Mouse (Mus musculus) forebrain, embryonic 11.5 days (tissue): ENCODE data around the gene Amn. TPM values are rescaled to one million over a fixed set of nuclear protein-coding genes. Genes with fewer than 3 reads are reported as not detected.

Source experiments
- ATAC-seq: fragments of 200-750 bp; cut with Nextera tagmentation; replicated peaks from 2 replicates; pipeline ENCODE4 v1.8.0; 2017; ENCODE audit warnings: moderate TSS enrichment; ENCODE audit not compliant: low FRiP score
- DNase-seq: peaks from one replicate; pipeline ENCODE4 v3.0.0-alpha.2; 2017; ENCODE audit warnings: low spot score
- H3K27ac ChIP-seq: fragments of 300-500 bp; sonication (generic); 2 replicates; pipeline ENCODE4 v1.5.1; 2014; ENCODE audit warnings: low read depth, low read length
- H3K27me3 ChIP-seq: fragments of 300-500 bp; sonication (generic); 2 replicates; pipeline ENCODE4 v1.6.1; 2014; ENCODE audit warnings: mild to moderate bottlenecking, low read length, mixed read lengths; ENCODE audit not compliant: control insufficient read depth, insufficient read depth
- H3K36me3 ChIP-seq: fragments of 300-500 bp; sonication (generic); 2 replicates; pipeline ENCODE4 v1.6.1; 2014; ENCODE audit warnings: mild to moderate bottlenecking, low read length, moderate library complexity, mixed read lengths; ENCODE audit not compliant: control insufficient read depth, insufficient read depth
- H3K4me1 ChIP-seq: fragments of 300-500 bp; sonication (generic); replicated peaks from 2 replicates; pipeline ENCODE4 v1.6.1; 2014; ENCODE audit warnings: low read length, mixed read lengths; ENCODE audit not compliant: control insufficient read depth, insufficient read depth
- H3K4me2 ChIP-seq: fragments of 300-500 bp; sonication (generic); 2 replicates; pipeline ENCODE4 v1.6.1; 2014; ENCODE audit warnings: low read depth, mild to moderate bottlenecking, low read length, moderate library complexity, mixed read lengths; ENCODE audit not compliant: severe bottlenecking
- H3K4me3 ChIP-seq: fragments of 300-500 bp; sonication (generic); 2 replicates; pipeline ENCODE4 v1.5.1; 2014; ENCODE audit warnings: low read depth, low read length
- H3K9ac ChIP-seq: fragments of 300-500 bp; sonication (generic); 2 replicates; pipeline ENCODE4 v1.6.1; 2014; ENCODE audit warnings: low read length
- H3K9me3 ChIP-seq: fragments of 300-500 bp; sonication (generic); 2 replicates; pipeline ENCODE4 v1.6.1; 2016; ENCODE audit warnings: low read length, mixed read lengths; ENCODE audit not compliant: control insufficient read depth
- WGBS: fragments of 180-500 bp; shearing (Covaris S2); extraction: QIAGEN DNeasy Blood & Tissue Kit; methylation state at CpG from one replicate; pipeline ENCODE4 v1.1.7; 2014; 5-methylcytosine and 5-hydroxymethylcytosine counted together
- polyA plus RNA-seq: library from polyadenylated mRNA; unstranded; fragments of >200 nt; fragmentation: Nextera tagmentation; extraction: Ambion mirVana; gene quantifications from 2 replicates; pipeline ENCODE4 v1.2.1, GENCODE M21; 2014

Amn gene
- polyA plus RNA-seq, 1 experiment from 2014 or later: not detected

DNA sequence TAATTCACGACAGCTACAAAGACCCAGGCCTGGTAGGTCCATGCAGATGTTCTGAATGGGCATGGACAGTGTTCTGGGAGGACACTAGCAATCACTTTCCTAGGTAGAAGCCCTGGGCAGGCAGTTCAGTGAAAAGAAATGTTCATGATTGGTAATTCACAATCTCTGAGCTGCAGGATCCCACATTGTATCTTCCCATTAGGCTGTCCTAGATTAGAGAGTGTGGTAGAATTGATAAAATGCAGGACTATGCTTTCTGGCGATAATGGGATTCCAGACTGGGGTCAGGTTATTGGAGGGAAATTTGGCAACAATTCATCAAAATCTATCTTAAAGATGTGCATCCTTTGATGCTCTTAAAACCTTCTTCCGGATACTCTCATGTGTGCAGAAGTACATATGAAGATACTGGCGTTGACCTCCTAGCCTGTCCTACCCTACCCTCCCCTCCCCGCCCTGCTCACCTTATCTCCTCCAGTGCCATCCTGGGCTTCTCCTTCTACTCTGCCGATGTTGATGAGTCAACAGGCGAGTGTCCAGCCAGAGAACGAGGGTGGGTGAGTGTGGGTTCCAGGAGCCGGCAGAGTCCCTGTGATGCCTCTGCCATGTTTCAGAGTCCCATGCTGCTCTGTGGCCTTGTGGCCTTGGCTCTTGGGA is 24.0 kb upstream of the Amn start:
- no peaks in the 10 kb centered on the region for H3K27me3 ChIP-seq
- 0 out of 2 replicates have a peak, but pooled peaks cover 3% of the 10 kb centered on the region for H3K36me3 ChIP-seq
- no peak overlapping the region for H3K27ac ChIP-seq
- no peak overlapping the region for H3K9ac ChIP-seq
- no peaks in the 10 kb centered on the region for H3K9me3 ChIP-seq
- 95% methylated on average over 9 of the region's 9 CpGs for whole genome bisulfite sequencing
- no peak overlapping the region for H3K4me3 ChIP-seq
- no peaks in the 10 kb centered on the region for H3K4me1 ChIP-seq
- no peak overlapping the region for H3K4me2 ChIP-seq
- DNase-seq: no peak
- ATAC-seq: no peak

DNA sequence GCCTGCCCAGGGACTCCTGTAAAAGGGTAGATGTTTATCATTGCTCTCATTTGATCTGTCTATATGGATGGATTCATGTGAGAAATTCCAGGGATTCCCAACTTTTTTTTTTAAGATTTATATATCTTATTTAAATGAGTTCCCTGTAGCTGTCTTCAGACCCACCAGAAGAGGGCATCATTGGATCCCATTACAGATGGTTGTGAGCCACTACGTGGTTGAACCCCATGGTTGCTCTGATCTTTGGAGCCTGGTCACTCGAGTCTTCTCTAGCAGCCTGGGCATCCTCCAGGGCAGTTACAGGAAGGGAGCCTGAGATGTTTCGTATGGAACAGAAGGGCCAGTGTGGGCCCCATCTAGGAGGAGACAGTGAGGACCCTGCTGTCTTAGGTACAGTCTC is 21.8 kb upstream of the Amn start:
- ATAC-seq (no peak), DNase-seq (no peak)
- Histone ChIP-seq H3K9me3 (no peaks in the 10 kb centered on the region), H3K4me1 (no peaks in the 10 kb centered on the region), H3K27ac (no peak overlapping the region), H3K36me3 (0 out of 2 replicates have a peak, but pooled peaks cover 3% of the 10 kb centered on the region), H3K4me2 (no peak overlapping the region), H3K4me3 (no peak overlapping the region), H3K27me3 (no peaks in the 10 kb centered on the region), H3K9ac (no peak overlapping the region)
- WGBS: 58% methylated on average over 3 of the region's 3 CpGs

GRCm38 (mm10) chr12:111250116-111250515 is 20.8 kb upstream of the Amn start:
- Histone ChIP-seq H3K4me3 (no peak overlapping the region), H3K36me3 (0 out of 2 replicates have a peak, but pooled peaks cover 3% of the 10 kb centered on the region), H3K4me1 (no peaks in the 10 kb centered on the region), H3K4me2 (no peak overlapping the region), H3K27me3 (no peaks in the 10 kb centered on the region), H3K27ac (no peak overlapping the region), H3K9ac (no peak overlapping the region), H3K9me3 (no peaks in the 10 kb centered on the region)
- ATAC-seq (no peak), DNase-seq (no peak)
- 88% methylated on average over 8 of the region's 8 CpGs for WGBS

DNA sequence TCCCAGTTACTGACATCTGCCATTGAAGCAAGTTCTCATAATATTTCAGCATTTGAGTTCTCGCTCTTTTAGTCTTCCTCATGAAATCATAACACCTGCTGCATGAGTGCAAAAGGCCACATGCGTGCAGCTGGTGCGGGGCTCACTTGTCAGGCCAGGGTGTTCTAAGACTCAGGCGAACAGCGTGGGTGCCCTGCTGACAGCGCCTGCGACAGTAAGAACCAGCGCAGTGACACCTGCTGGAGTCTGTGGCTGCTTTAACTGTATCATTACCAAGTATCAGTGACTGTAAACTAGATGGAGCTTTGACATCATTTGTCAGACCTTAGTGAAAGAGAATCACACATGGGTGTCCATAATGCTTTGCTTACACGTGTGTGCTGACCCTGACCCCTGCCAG is 19.7 kb upstream of the Amn start:
- H3K4me1 ChIP-seq: no peaks in the 10 kb centered on the region
- peaks cover 5% of the 10 kb centered on the region; the same call in 1 of the 2 replicates for H3K36me3 ChIP-seq
- no peak overlapping the region for H3K27ac ChIP-seq
- 78% methylated on average over 9 of the region's 9 CpGs for WGBS
- no peak overlapping the region for H3K9ac ChIP-seq
- H3K4me3 ChIP-seq: no peak overlapping the region
- no peaks in the 10 kb centered on the region for H3K27me3 ChIP-seq
- H3K4me2 ChIP-seq: no peak overlapping the region
- ATAC-seq (no peak), DNase-seq (no peak)
- H3K9me3 ChIP-seq: no peaks in the 10 kb centered on the region

- no peak for DNase-seq
- WGBS: 94% methylated on average over 16 of the region's 16 CpGs
- H3K9me3 ChIP-seq: no peaks in the 10 kb centered on the region
- H3K36me3 ChIP-seq: no peaks in the 10 kb centered on the region; the same call in 1 of the 2 replicates
- H3K4me1 ChIP-seq: no peaks in the 10 kb centered on the region
- ATAC-seq: no peak
- H3K4me2 ChIP-seq: no peak overlapping the region
- no peaks in the 10 kb centered on the region for H3K27me3 ChIP-seq
- no peak overlapping the region for H3K9ac ChIP-seq
- no peak overlapping the region for H3K27ac ChIP-seq
- no peak overlapping the region for H3K4me3 ChIP-seq
Measured at GRCm38 (mm10) chr12:111263650-111264049, 7.2 kb upstream of the Amn start.

DNA sequence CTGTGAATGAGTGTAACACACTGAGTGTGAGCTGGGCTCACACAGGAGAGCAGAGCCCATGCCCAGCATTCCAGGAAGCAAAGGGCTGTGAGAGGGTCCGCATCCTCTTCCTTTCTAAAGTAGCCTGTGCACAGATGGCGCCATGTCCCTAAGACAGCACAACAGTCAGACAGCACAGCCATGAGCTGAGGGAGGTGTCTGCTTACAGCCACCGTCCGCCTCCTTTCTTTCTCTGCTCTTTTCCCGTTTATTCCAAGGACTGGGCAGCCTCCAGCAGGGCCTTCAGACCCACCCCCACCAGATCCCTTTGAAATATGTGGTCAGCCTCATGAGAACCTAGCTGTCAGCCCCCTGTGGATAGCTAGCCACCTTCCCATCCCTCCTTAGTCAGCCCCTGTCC is 5.7 kb upstream of the Amn start:
- H3K4me3 ChIP-seq: no peak overlapping the region
- 55% methylated on average over 5 of the region's 5 CpGs for WGBS
- H3K4me1 ChIP-seq: no peaks in the 10 kb centered on the region
- no peak for DNase-seq
- H3K4me2 ChIP-seq: no peak overlapping the region
- peaks cover 8% of the 10 kb centered on the region for H3K27me3 ChIP-seq
- H3K27ac ChIP-seq: no peak overlapping the region
- ATAC-seq: no peak
- no peaks in the 10 kb centered on the region for H3K9me3 ChIP-seq
- H3K9ac ChIP-seq: no peak overlapping the region
- no peaks in the 10 kb centered on the region; the same call in 1 of the 2 replicates for H3K36me3 ChIP-seq

- ATAC-seq: no peak
- H3K4me1 ChIP-seq: no peaks in the 10 kb centered on the region
- H3K36me3 ChIP-seq: no peaks in the 10 kb centered on the region; the same call in 1 of the 2 replicates
- H3K4me2 ChIP-seq: no peak overlapping the region
- no peak overlapping the region for H3K9ac ChIP-seq
- WGBS: 58% methylated on average over 12 of the region's 12 CpGs
- no peak for DNase-seq
- H3K4me3 ChIP-seq: no peak overlapping the region
- peaks cover 22% of the 10 kb centered on the region for H3K27me3 ChIP-seq
- H3K27ac ChIP-seq: no peak overlapping the region
- H3K9me3 ChIP-seq: no peaks in the 10 kb centered on the region
Measured at GRCm38 (mm10) chr12:111266592-111266991, 4.3 kb upstream of the Amn start.

DNA sequence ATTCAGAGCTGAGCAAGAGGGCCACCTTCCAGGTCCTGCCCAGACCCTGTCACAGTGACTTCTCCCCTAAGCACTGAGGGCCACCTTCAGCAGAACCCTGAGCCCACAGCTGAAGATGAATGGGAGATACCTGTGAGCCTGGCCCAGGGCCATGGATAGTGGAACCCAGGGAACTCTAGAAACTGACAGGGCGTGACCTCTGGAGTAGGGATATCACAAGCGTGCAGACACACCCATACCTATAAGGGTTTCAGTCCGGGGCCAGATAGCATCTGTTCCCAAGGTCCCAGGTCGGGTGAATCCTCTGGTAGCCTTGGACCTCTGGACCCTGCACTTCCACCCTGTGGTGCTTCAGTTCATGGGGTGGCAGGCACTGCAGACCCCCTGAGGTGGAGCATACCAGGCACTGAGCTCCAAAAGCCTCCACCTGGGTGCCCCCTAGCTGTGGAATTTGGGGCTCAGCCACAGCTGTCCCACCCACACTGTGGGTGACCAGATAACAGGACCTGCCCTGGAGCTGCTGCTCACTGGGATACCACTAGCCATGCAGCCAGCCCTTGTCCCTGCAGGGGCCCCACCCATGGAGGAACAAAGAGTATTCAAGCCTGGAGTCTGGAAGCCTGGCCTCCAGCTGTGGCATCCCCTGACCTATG is 3.1 kb upstream of the Amn start:
- Histone ChIP-seq H3K9ac (no peak overlapping the region), H3K9me3 (no peaks in the 10 kb centered on the region), H3K27me3 (peaks cover 33% of the 10 kb centered on the region), H3K36me3 (no peaks in the 10 kb centered on the region; the same call in 1 of the 2 replicates), H3K27ac (no peak overlapping the region), H3K4me3 (no peak overlapping the region), H3K4me2 (no peak overlapping the region), H3K4me1 (no peaks in the 10 kb centered on the region)
- ATAC-seq (no peak), DNase-seq (peak; percentile 45)
- 77% methylated on average over 4 of the region's 4 CpGs for WGBS

GRCm38 (mm10) chr12:111271406-111271805 is 511 bp downstream of the Amn start:
- H3K4me1 ChIP-seq: peaks cover 16% of the 10 kb centered on the region
- H3K9ac ChIP-seq: no peak overlapping the region
- DNase-seq: no peak
- no peaks in the 10 kb centered on the region for H3K9me3 ChIP-seq
- H3K4me2 ChIP-seq: no peak overlapping the region
- no peak overlapping the region for H3K4me3 ChIP-seq
- WGBS: 11% methylated on average over 27 of the region's 28 CpGs
- peaks cover 69% of the 10 kb centered on the region for H3K27me3 ChIP-seq
- ATAC-seq: no peak
- no peaks in the 10 kb centered on the region; the same call in 1 of the 2 replicates for H3K36me3 ChIP-seq
- H3K27ac ChIP-seq: no peak overlapping the region
